In the genomic region with DNA sequence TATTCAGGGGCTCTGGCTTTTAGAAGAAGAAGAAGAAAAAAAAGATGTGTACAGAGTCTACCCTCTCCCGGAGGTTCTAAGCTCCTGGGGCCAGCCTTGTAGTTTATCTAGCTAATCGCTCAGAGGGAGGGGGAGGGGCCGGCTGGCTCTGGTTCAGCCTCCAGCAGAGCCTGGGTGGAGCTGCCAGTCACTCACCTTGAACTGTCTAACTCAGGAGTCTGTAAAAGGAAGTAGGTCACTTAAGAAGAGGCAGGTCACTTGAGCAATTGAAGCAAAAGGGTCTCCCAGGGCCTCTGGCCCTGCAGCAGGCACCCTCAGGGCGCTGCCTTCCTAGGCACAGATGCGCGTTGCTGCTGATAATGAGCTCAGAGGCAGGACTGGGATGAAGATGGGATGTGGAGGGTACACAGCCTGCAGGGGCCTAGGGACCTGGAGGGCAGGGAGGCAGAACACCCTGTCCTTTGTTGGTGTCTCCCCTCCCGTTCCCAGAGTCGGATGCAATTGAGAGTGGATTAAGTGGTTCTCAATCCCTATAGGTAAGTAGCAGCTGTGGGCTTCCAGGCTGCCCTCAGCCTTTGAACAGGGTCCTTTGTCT, we compare ENCODE assay signal across 10 mouse cellular contexts. TPM values are rescaled to one million over a fixed set of nuclear protein-coding genes. Genes with fewer than 3 reads are reported as not detected.
DNase-seq lines count a peak whose midpoint lies in the region; ATAC-seq lines count a peak whose summit lies in the region.
"Had no signal": no experiment of that assay in that cellular context is flagged by ENCODE, and none has a peak within 500 bp of the region (broad histone marks: within the 10 kb centered on the region; RNA-seq: fewer than 3 reads in every experiment).

No protein-coding gene starts in this region.

- peak; percentile 54 for DNase-seq in forebrain, embryonic 11.5 days (ENCODE audit: low spot score)
- peak; percentile 68 for DNase-seq in adrenal gland, postnatal 25 days
- DNase-seq in kidney, postnatal 25 days: peak; percentile 83
- no peak for DNase-seq in right cerebral cortex, postnatal 36 days (ENCODE audit: low spot score in 2 of 2)
- DNase-seq in left cerebral cortex, postnatal 14 days (ENCODE audit: low spot score in 2 of 2): no peak
- DNase-seq in urinary bladder, postnatal 25 days (ENCODE audit: low spot score): no peak

- intact Hi-C loops in left cerebral cortex, postnatal 14 days (cut with DNase I): no loop called here

- no peaks in the 10 kb centered on the region for H3K9me3 ChIP-seq in forebrain, embryonic 11.5 days (ENCODE audit: control insufficient read depth, low read length)
- H3K9me3 ChIP-seq in forebrain, embryonic 16.5 days (ENCODE audit: control insufficient read depth, low read length): no peaks in the 10 kb centered on the region
- no peaks in the 10 kb centered on the region for H3K9me3 ChIP-seq in midbrain, embryonic 13.5 days
- H3K9me3 ChIP-seq: embryonic facial prominence, embryonic 13.5 days had no signal

- H3K4me1 ChIP-seq in forebrain, embryonic 11.5 days (replicated peaks; ENCODE audit: control insufficient read depth, insufficient read depth, low read length): peaks cover 15% of the 10 kb centered on the region
- H3K4me1 ChIP-seq in forebrain, embryonic 16.5 days (replicated peaks; ENCODE audit: control insufficient read depth, insufficient read depth, low read length): peaks cover 24% of the 10 kb centered on the region
- H3K4me1 ChIP-seq in midbrain, embryonic 13.5 days (replicated peaks): peaks cover 52% of the 10 kb centered on the region

- H3K27ac ChIP-seq in forebrain, embryonic 11.5 days (ENCODE audit: low read depth, low read length): no peak overlapping the region; the same call in 1 of the 2 replicates
- H3K27ac ChIP-seq in forebrain, embryonic 16.5 days (ENCODE audit: low read length): no peak overlapping the region
- peak overlapping the region; percentile 61 for H3K27ac ChIP-seq in midbrain, embryonic 13.5 days
- H3K27ac ChIP-seq: embryonic facial prominence, embryonic 13.5 days had no signal

- no peaks in the 10 kb centered on the region for H3K27me3 ChIP-seq in forebrain, embryonic 11.5 days (ENCODE audit: control insufficient read depth, insufficient read depth, low read length)
- H3K27me3 ChIP-seq in forebrain, embryonic 16.5 days (replicated peaks; ENCODE audit: control insufficient read depth, insufficient read depth, low read length): no peaks in the 10 kb centered on the region
- no peaks in the 10 kb centered on the region for H3K27me3 ChIP-seq in midbrain, embryonic 13.5 days
- H3K27me3 ChIP-seq: CH12.LX; embryonic facial prominence, embryonic 13.5 days had no signal

- no peaks in the 10 kb centered on the region for H3K36me3 ChIP-seq in forebrain, embryonic 11.5 days (ENCODE audit: control insufficient read depth, insufficient read depth, low read length)
- H3K36me3 ChIP-seq in forebrain, embryonic 16.5 days (ENCODE audit: control insufficient read depth, insufficient read depth): no peaks in the 10 kb centered on the region
- H3K36me3 ChIP-seq in midbrain, embryonic 13.5 days: no peaks in the 10 kb centered on the region; the same call in 1 of the 2 replicates

- no peak overlapping the region for H3K4me2 ChIP-seq in forebrain, embryonic 11.5 days (ENCODE audit: low read depth, low read length, severe bottlenecking)
- no peak overlapping the region for H3K4me2 ChIP-seq in forebrain, embryonic 16.5 days (ENCODE audit: low read length)
- no peak overlapping the region for H3K4me2 ChIP-seq in midbrain, embryonic 13.5 days (replicated peaks)
- H3K4me2 ChIP-seq: embryonic facial prominence, embryonic 13.5 days had no signal

- WGBS in forebrain, embryonic 11.5 days: 8% methylated on average over 8 of the region's 8 CpGs
- 13% methylated on average over 8 of the region's 8 CpGs for WGBS in forebrain, embryonic 16.5 days
- 6% methylated on average over 8 of the region's 8 CpGs for WGBS in midbrain, embryonic 13.5 days

- no peak overlapping the region; the same call in 1 of the 2 replicates for H3K9ac ChIP-seq in forebrain, embryonic 11.5 days (ENCODE audit: low read length)
- no peak overlapping the region; the same call in 1 of the 2 replicates for H3K9ac ChIP-seq in forebrain, embryonic 16.5 days (replicated peaks; ENCODE audit: low read depth, low read length)
- H3K9ac ChIP-seq in midbrain, embryonic 13.5 days (replicated peaks): peak overlapping the region; percentile 29; the same call in 1 of the 2 replicates
- H3K9ac ChIP-seq: embryonic facial prominence, embryonic 13.5 days had no signal

- no peak for ATAC-seq in forebrain, embryonic 11.5 days (replicated peaks; ENCODE audit: low FRiP score)
- no peak for ATAC-seq in forebrain, embryonic 16.5 days
- peak; percentile 41 for ATAC-seq in midbrain, embryonic 13.5 days

- no peak overlapping the region for H3K4me3 ChIP-seq in forebrain, embryonic 11.5 days (ENCODE audit: low read depth, low read length)
- H3K4me3 ChIP-seq in forebrain, embryonic 16.5 days (replicated peaks; ENCODE audit: low read length): no peak overlapping the region
- H3K4me3 ChIP-seq in midbrain, embryonic 13.5 days (replicated peaks): no peak overlapping the region
- H3K4me3 ChIP-seq: embryonic facial prominence, embryonic 13.5 days had no signal

RNA-seq across cellular contexts. Expression of gene Clstn1, which starts 18.7 kb away (rescaled TPM):
- 48.1 and 48.4 TPM in 2 replicates for polyA plus RNA-seq in forebrain, embryonic 11.5 days (2014; fragmentation: Nextera tagmentation; extraction: Ambion mirVana)
- 65.3 and 81.8 TPM in 2 replicates for polyA plus RNA-seq in forebrain, embryonic 16.5 days (2015; fragmentation: Nextera tagmentation; extraction: Ambion mirVana)
- total RNA-seq in adrenal gland, postnatal 25 days (2021): 67.9 and 83.9 TPM in 2 replicates
- 41.9 and 61.9 TPM in 2 replicates for polyA plus RNA-seq in midbrain, embryonic 13.5 days (2015; fragmentation: Nextera tagmentation; extraction: Ambion mirVana)
- 1,000 to 10,000 TPM; 1,335 to 1,338 TPM for total RNA-seq in left cerebral cortex, postnatal 14 days (2021)

RNA-seq across cellular contexts. Expression of gene Ctnnbip1, which starts 49.5 kb away (rescaled TPM):
- 71.7 and 72.1 TPM in 2 replicates for polyA plus RNA-seq in forebrain, embryonic 11.5 days (2014; fragmentation: Nextera tagmentation; extraction: Ambion mirVana)
- polyA plus RNA-seq in forebrain, embryonic 16.5 days (2015; fragmentation: Nextera tagmentation; extraction: Ambion mirVana): 94.1 and 105 TPM in 2 replicates
- total RNA-seq in adrenal gland, postnatal 25 days (2021): 24.6 and 39.4 TPM in 2 replicates
- 74.6 and 79.6 TPM in 2 replicates for polyA plus RNA-seq in midbrain, embryonic 13.5 days (2015; fragmentation: Nextera tagmentation; extraction: Ambion mirVana)
- 10 to 100 TPM; 56.1 to 56.5 TPM for total RNA-seq in left cerebral cortex, postnatal 14 days (2021)

Comparison
In these comparisons a context has a peak if more than half of its experiments do, and no peak if none do; other contexts are left out.
1. DNase-seq: peak in forebrain, embryonic 11.5 days (single experiment), adrenal gland, postnatal 25 days (single experiment) and kidney, postnatal 25 days (2 of 2); none in right cerebral cortex, postnatal 36 days (0 of 2), left cerebral cortex, postnatal 14 days (0 of 2) and urinary bladder, postnatal 25 days (single experiment).